Mouse (Mus musculus) lung, postnatal 10 days (tissue): ENCODE results near the gene Tox2.
A peak's percentile ranks its signal among the peaks of the same experiment; 100 is the strongest.

Experiments
- DNase-seq: peaks from one replicate; pipeline ENCODE4 v3.0.0; 2021

Gene Tox2

GRCm38 (mm10) chr2:163261362-163262054, 58.6 kb downstream of the Tox2 start:
- DNase-seq = no peak

DNA sequence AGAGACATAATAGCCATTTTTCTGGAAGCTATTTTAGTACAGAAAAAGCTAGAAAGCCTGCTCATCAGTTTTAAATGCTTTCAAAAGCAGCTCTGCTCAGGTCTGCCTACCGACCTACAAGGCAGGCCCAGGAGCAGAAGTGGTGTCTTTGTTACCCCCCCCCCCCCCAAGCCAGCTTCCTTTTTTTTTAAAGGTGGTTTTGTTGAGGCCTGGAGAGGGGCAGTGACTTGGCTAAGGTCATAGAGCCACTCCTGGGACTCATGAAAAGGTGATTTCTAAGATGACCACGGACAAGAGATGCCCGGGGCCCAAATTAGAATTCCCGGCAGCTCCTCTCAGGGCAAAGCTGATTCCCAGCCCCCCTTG, 59.1 kb downstream of the Tox2 start:
- DNase-seq = no peak

DNA sequence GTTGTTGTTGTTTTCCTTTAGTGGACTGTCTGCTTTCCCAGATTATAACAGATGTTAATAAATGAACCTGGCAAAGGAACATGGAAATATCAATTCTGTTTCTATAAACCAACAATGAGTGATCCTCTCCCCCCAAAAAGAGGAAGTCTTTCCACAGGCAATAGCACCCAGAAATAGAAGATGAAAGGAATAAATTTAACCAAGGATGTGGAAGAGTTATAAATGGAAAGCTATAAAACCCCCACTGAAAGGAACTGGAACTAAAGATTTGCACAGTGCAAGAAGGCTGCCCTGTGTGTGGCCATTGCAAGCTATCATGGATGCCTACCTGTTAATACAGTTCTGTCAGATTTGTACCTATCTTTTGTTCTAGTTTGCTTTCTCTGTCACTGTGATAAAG, 64.2 kb downstream of the Tox2 start:
- DNase-seq = no peak

GRCm38 (mm10) chr2:163271581-163272492, 68.9 kb downstream of the Tox2 start:
- peak; percentile 26 for DNase-seq

DNA sequence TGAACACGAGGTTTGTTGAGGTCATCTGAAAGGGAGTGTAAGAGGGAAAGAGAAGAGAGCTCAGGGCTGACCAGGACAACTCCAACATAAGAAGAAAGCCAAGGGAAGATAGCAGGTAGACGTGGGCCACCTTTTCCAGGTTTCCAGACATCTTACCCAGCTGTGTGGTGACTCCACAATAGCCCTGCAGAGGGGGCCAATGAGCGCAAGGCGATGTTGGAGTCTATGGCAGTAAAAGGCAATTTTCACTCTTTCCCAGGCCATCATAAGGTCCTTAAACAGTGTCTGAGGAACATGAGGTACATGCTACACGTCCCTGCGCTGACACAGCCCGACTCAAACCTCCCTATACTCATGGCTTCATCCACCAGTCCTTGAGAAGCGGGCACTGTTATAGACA, 70.9 kb downstream of the Tox2 start:
- no peak for DNase-seq

GRCm38 (mm10) chr2:163275986-163276385, 73.1 kb downstream of the Tox2 start:
- DNase-seq = no peak

DNA sequence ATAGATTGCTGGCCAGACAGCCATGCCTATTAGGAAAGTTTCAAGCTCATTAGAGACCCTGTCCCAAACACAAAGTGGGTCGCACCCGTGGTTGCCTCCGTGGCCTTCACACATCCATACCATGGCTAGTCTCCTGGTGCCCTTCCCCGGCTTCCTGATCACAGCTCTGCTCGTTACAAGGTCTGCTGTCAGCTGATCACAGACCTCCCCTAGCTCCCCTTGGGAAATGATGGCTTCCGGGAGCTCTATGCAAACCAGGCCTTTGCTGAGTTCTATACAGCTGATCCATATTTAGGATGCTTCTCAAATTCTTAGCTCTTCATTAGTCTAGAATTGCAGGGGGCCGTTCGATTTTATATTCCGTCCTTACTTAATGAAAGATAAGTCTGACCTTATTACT, 75.1 kb downstream of the Tox2 start:
- no peak for DNase-seq

GRCm38 (mm10) chr2:163280636-163281322, 77.9 kb downstream of the Tox2 start:
- DNase-seq = no peak

DNA sequence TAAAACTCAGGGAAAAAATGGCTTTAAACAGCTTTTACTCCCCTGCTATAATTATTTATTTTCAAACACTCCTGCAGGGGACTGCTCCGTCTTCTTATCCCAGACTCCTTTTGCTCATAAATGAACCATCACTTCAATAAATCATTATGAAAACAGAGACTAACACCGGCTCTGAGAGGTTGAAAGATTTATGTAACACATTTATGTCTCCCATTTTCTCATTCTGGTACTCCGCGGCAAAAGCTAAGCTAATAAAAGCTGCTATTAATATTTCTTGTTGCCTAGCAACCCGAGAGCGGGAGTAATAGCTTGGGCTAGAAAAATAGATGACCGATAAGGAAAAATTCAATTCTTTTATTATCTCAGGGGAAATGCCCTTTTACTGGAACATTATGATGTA, 81.9 kb downstream of the Tox2 start:
- no peak for DNase-seq

- no peak for DNase-seq
Measured at GRCm38 (mm10) chr2:163285335-163285734, 82.4 kb downstream of the Tox2 start.

- DNase-seq = no peak
Measured at GRCm38 (mm10) chr2:163285762-163286161, 82.8 kb downstream of the Tox2 start.

- peak; percentile 30 for DNase-seq
Measured at GRCm38 (mm10) chr2:163288881-163289379, 86.0 kb downstream of the Tox2 start.

GRCm38 (mm10) chr2:163296999-163297630, 94.2 kb downstream of the Tox2 start:
- no peak for DNase-seq

- DNase-seq = peak; percentile 61
Measured at GRCm38 (mm10) chr2:163300069-163301060, 97.4 kb downstream of the Tox2 start.

GRCm38 (mm10) chr2:163301641-163302040, 98.7 kb downstream of the Tox2 start:
- DNase-seq = no peak

GRCm38 (mm10) chr2:163303037-163303436, 100.1 kb downstream of the Tox2 start:
- DNase-seq = no peak

GRCm38 (mm10) chr2:163309376-163309775, 106.5 kb downstream of the Tox2 start:
- no peak for DNase-seq

DNA sequence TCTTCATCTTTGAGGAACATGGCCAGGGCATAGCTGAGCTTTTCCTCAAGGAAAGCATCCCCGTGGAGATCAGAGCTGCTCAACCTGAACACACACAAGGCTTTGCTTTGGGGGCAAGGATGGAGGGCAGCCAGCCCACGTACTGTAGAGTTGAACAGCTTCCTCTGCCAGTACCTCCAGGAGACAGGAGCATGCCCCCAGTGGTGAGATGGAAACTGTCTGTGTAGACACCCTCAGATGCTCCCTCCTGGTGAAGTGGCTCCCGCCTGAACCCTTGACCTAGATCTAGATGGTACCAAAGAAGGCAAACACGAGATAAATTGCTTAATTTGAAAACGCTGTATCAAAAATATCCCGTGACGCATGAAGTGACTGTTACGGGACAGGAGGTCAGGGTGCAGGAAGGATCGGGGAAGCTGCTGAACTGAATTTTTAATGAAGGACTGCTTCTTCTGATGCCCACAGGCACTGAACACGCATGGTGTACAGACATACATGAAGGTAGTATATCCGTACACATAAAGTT, 107.3 kb downstream of the Tox2 start:
- DNase-seq = no peak

- DNase-seq = no peak
Measured at GRCm38 (mm10) chr2:163317281-163317680, 114.4 kb downstream of the Tox2 start.

DNA sequence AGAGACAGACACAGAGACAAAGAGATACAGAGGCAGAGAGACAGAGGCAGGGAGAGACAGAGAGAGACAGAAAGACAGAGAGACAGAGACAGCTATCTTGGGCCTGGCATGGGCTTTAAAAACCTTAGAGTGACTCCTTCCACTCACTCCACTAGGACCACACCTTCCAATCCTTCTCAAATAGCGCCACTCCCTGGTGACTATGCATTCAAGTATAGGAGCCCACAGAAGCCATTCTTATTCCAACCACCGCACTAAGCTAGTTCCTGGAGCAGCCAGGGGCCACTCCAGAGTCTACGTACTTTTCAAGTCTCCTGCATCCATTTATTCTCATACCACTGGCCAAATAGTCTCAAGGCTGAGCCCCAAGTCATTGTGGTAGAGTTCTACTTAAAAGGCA, 115.9 kb downstream of the Tox2 start:
- DNase-seq = no peak

DNA sequence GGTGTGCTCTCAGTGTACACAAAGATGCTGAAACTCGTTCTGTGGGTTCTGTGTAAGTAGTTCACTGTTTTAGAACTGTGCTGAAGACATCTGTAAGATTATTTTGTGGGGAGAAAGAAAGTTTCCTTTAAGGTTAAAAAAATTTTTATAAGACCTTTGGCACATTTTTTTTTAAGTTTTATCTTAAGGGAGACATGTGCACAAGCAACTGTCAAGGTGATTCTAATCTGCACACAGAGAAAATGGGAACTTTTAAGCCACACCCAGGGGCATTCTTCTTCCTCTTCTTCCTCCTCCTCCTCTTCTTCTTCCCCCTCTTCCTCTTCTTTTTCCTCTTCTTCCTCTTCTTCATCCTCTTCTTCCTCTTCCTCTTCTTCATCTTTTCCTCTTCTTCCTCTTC, 120.2 kb downstream of the Tox2 start:
- DNase-seq = no peak
